Mouse (Mus musculus): ENCODE results near the gene Gm47985.
"Not testable (repeated sequence)": the region's sequence is repeated elsewhere in the genome, so short reads cannot be mapped to it uniquely, and the experiment has no call there.

Gene Gm47985

DNA sequence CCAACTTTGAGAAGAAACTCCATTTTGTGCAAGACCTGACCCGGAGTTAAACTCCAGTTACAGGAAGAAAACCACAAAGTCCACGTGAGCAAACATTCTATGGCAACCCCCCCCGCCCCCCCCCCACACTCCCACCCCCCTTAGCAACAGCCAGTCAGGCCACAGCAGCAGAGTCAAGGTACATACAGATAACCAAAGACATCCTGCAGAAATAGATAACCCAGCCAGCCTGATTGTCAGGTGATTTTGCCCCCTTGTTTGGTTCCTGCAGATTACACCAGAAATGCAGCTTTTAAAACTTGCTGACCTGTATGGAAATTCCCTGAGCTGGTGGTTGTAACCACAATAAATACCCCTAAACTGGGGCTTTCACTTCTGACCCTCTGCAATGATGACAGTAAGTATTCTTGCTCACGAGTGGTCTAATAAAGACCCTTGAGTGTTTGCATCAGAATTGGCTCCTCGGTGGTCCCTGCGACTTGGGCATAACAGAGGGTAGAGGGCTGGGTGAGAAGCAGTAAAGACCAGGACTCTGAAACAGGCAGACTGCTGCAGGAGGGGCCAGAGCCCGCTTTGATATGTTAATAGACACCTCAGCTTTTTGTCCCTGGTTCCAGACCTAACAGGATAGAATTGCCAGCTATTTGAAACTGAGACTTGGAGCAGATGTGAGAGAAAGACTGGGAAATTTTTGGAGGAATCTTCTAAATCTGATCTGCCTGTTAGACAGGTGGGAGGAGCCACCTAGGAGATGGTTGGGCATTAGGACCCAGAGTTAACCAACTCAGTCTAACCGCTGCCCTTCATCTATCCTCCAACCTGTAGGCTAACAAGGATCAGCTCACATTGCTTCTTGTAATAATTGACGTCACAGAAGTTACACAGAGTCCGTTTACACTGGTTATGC is 5.1 kb upstream of the Gm47985 start:
- peak; percentile 44 to 56 for DNase-seq (ENCODE audit: low spot score in 2 of 2)

DNA sequence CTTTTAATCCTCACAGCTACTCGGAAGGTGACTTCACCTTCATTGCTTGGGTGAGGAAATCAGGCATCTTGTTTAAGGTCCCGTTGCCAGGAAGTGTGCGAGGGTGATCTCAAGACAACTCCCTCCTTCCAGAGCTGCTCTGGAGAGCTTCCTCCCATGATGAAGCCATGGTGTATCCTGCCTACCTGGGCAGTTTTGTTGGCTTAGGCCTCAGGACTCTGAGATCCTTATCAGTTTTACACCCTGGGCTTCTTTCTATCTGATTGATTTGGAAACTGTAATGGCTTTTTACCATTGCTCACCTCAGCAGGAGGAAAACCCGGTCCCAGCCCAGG is 4.4 kb upstream of the Gm47985 start:
- no peak for DNase-seq (ENCODE audit: low spot score in 2 of 2)

DNA sequence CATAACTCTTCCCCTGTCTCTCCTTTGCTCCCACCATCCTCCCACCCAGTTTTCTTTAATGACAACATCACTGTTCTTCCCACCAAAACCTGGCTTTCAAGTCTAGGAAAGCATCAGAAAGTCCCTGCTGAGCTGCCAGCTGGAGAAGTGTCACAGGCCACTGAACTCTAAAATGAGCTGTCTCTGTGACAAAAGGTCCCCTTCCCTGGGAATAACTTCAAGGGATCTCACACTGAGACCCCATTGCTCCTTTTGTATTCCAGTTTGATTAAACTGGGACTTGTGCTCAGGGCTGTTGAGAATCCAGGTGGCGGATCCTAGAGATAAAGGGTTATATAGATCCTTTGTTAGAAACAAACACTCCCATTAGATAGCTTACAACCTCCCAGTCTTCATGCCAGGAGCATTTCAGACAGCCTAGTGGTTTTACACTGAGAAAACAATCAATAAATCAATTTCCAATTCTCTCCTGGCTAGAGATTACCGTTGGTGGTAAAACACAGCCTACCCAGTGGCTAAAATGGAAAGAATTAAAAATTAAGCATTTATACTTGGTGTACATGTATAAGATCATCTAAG is 3.7 kb upstream of the Gm47985 start:
- no peak for DNase-seq (ENCODE audit: low spot score in 2 of 2)

DNA sequence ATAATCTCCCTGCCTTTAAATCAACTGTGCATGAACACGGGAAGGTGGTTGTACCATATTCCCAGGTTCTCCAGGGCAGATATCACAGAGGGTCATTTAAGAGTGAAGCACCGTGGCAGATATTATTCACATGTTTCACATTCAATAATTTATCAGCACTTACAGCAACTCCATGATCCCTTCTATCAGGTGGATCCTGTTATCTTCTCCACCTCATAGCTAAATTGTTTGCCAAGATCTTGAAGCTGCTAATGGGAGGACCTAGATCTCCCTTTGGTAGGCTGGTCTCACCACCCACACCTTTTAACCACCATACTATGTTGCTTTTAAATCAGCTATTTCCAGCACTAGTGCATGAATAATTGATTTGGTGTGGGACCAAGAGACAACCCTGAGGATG is 2.2 kb upstream of the Gm47985 start:
- no peak for DNase-seq (ENCODE audit: low spot score in 2 of 2)

DNA sequence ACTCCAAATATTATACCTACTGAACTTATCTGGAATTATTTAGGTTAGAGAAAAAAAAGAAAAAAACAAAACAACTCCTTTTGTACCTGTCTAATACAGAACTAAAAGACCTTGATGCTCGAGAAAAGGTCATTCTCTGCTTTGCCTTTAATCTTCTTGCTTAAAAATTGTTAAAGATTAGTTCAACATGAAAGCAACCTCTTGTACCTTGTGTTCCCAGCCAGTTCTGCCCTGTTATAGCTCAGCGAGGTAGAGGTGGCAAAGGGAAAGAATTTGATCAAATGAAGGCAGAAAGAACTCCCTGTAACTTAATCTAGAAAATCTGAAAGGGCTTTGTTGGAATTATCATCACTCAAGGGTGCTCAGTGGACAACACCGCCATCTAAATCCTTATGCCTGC is 3.8 kb downstream of the Gm47985 start:
- DNase-seq (ENCODE audit: low spot score in 2 of 2), result not testable (repeated sequence)

DNA sequence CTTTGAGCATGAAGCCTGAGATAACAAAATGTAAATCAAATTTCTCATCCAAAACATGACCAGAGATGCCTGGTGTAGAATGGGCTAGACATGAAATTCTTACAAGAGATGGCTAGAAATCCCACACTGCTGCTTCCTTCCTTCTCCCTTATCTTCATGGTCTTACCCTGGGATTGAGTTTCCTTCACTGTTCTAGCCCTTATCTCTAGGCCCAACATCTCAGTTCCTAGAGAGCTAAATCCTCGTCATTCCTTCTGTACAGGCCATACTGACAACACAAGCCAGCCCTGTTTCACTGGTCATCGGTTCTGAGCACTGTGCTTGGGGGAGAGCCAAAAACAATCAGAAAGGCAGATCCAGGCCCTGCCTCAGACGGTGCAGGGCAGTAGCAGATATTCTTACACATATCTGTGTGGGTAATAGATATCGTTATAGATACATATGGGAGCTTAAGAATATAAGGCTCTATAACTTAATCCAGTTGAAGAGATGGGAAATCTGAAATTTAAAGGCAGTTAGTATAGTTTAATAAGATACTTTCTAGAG is 4.6 kb downstream of the Gm47985 start:
- not testable (repeated sequence) for DNase-seq (ENCODE audit: low spot score in 2 of 2)

DNA sequence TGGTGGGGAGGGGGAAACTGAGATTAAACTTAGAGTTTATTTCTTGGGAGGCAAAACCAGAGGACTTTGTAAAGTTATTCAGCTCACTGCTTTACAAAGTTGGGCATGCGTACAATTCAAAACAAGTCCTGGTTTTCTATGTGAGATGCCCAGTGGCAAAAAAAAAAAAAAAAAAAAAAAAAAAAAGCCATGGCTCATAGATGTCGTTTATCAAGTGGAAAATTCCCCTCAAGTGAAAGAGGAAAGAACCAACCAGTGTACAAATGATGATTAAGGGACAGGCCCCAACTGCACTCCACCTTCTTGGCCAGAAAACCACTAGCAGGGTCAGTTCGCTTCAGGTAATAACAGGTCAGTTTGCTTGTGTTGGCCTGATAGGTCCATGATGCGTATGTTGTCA is 6.1 kb downstream of the Gm47985 start:
- DNase-seq (ENCODE audit: low spot score in 2 of 2), result no peak

DNA sequence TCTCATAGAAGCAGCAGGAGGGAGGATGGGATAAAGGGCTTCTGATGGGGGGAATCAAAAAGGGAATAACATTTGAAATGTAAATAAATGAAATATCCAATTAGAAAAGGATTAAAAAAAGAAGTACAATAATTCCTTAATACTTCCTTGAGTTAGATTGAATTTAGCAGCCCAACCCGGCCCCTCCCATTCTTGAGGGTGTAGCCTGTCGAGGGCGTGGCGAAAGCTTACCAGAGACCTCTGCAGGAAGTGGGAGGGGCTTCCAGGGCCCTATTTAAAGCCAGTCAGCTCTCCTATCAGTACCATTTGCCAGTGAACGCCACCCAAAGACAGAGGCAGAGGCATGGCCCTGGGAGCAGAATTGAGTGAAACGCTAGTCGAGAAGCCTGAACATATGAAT is 9.7 kb downstream of the Gm47985 start, which contains the start of gene Gm8947:
Gene Gm8947, plus strand, starts transcription at position 302 of the 400 bp plus-strand sequence.
- not testable (repeated sequence) for DNase-seq (ENCODE audit: low spot score in 2 of 2)

DNA sequence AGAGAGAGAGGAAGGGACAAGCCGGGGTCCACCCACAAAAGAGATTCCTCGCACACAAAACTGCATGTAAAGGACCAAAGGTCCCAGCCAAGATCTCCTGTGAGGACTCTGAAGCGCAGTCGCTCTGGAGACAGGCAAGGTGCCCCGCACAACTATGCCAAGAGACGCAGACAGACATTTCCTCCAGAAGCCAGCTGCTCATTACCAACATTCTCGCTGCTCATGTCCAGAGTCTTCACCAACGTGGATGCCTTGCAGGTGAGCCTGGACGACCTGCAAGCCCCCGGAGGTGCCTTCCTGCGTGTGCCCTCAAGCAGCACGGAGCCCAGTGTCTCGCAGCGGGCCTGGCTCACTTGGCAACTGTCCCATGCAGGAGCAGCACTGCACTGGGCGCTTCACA is 10.4 kb downstream of the Gm47985 start:
- not testable (repeated sequence) for DNase-seq (ENCODE audit: low spot score in 2 of 2)

DNA sequence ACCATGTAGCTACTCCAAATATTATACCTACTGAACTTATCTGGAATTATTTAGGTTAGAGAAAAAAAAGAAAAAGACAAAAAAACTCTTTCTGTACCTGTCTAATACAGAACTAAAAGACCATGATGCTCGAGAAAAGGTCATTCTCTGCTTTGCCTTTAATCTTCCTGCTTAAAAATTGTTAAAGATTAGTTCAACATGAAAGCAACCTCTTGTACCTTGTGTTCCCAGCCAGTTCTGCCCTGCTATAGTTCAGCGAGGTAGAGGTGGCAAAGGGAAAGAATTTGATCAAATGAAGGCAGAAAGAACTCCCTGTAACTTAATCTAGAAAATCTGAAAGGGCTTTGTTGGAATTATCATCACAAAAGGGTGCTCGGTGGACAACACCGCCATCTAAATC is 13.6 kb downstream of the Gm47985 start:
- DNase-seq (ENCODE audit: low spot score in 2 of 2), result not testable (repeated sequence)

DNA sequence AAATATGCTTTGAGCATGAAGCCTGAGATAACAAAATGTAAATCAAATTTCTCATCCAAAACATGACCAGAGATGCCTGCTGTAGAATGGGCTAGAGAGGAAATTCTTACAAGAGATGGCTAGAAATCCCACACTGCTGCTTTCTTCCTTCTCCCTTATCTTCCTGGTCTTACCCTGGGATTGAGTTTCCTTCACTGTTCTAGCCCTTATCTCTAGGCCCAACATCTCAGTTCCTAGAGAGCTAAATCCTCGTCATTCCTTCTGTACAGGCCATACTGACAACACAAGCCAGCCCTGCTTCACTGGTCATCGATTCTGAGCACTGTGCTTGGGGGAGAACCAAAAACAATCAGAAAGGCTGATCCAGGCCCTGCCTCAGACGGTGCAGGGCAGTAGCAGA is 14.4 kb downstream of the Gm47985 start:
- not testable (repeated sequence) for DNase-seq (ENCODE audit: low spot score in 2 of 2)

DNA sequence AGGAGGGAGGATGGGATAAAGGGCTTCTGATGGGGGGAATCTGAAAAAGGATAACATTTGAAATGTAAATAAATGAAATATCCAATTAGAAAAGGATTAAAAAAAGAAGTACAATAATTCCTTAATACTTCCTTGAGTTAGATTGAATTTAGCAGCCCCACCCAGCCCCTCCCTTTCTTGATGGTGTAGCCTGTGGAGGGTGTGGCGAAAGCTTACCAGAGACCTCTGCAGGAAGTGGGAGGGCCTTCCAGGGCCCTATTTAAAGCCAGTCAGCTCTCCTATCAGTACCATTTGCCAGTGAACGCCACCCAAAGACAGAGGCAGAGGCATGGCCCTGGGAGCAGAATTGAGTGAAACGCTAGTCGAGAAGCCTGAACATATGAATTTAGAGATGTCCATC is 15.8 kb downstream of the Gm47985 start, which contains the start of gene Gm47995:
Gene Gm47995, plus strand, starts transcription at position 329 of the 400 bp plus-strand sequence.
- peak in 1 of 2 experiments; percentile 45 for DNase-seq (ENCODE audit: low spot score in 2 of 2)

DNA sequence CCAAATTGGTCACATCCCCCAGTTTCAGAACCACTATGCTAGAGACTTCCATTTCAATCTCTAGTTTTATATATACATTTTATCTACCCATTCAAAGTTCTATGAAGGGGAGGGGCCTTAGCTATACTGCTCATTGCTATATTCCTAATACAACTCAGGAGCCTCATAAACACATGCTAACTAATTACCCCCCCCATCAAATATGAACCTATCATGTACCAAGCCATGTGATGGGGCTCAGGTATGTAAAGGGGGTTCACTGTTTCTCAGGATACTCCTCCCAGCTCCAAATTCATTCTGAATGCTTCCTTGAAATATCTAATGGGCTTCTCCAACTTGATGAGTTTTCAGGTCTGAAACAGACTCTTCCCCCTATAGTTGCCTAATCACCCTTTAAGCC is 18.3 kb downstream of the Gm47985 start:
- DNase-seq (ENCODE audit: low spot score in 2 of 2), result not testable (repeated sequence)

DNA sequence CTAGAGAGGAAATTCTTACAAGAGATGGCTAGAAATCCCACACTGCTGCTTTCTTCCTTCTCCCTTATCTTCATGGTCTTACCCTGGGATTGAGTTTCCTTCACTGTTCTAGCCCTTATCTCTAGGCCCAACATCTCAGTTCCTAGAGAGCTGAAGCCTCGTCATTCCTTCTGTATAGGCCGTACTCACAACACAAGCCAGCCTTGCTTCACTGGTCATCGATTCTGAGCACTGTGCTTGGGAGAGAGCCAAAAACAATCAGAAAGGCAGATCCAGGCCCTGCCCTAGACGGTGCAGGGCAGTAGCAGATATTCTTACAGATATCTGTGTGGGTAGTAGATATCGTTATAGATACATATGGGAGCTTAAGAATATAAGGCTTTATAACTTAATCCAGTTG is 20.4 kb downstream of the Gm47985 start:
- not testable (repeated sequence) for DNase-seq (ENCODE audit: low spot score in 2 of 2)

DNA sequence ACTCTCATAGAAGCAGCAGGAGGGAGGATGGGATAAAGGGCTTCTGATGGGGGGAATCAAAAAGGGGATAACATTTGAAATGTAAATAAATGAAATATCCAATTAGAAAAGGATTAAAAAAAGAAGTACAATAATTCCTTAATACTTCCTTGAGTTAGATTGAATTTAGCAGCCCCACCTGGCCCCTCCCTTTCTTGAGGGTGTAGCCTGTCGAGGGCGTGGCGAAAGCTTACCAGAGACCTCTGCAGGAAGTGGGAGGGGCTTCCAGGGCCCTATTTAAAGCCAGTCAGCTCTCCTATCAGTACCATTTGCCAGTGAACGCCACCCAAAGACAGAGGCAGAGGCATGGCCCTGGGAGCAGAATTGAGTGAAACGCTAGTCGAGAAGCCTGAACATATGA is 21.5 kb downstream of the Gm47985 start, which contains the start of gene 3110040M04Rik:
Gene 3110040M04Rik, plus strand, starts transcription at position 304 of the 400 bp plus-strand sequence.
- DNase-seq (ENCODE audit: low spot score in 2 of 2), result not testable (repeated sequence)

DNA sequence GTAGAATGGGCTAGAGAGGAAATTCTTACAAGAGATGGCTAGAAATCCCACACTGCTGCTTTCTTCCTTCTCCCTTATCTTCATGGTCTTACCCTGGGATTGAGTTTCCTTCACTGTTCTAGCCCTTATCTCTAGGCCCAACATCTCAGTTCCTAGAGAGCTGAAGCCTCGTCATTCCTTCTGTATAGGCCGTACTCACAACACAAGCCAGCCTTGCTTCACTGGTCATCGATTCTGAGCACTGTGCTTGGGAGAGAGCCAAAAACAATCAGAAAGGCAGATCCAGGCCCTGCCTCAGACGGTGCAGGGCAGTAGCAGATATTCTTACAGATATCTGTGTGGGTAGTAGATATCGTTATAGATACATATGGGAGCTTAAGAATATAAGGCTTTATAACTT is 26.2 kb downstream of the Gm47985 start:
- DNase-seq (ENCODE audit: low spot score in 2 of 2), result not testable (repeated sequence)

DNA sequence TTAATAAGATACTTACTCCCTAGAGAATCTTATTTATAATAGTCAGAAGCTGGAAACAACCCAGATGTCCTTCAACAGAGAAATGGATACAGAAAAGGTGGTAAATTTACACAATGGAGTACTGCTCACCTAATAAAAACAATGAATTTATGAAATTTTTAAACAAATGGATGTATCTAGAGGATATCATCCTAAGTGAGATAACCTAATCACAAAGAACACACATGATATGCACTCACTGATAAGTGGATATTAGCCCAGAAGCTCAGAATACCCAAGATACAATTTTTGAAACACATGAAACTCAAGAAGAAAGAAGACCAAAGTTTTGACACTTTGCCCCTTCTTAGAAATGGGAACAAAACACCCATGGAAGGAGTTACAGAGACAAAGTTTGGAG is 26.6 kb downstream of the Gm47985 start:
- not testable (repeated sequence) for DNase-seq (ENCODE audit: low spot score in 2 of 2)

DNA sequence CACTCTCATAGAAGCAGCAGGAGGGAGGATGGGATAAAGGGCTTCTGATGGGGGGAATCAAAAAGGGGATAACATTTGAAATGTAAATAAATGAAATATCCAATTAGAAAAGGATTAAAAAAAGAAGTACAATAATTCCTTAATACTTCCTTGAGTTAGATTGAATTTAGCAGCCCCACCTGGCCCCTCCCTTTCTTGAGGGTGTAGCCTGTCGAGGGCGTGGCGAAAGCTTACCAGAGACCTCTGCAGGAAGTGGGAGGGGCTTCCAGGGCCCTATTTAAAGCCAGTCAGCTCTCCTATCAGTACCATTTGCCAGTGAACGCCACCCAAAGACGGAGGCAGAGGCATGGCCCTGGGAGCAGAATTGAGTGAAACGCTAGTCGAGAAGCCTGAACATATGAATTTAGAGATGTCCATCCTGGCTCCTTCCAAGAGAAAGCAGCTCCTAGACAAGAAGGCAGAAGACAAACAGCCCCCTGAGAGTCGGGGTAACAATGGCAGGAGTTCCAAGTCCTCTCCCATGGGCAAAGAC is 27.6 kb downstream of the Gm47985 start, which contains the start of gene Gm47996:
Gene Gm47996, plus strand, starts transcription at position 308 of the 532 bp plus-strand sequence.
- peak; percentile 30 to 55 for DNase-seq (ENCODE audit: low spot score in 2 of 2)

DNA sequence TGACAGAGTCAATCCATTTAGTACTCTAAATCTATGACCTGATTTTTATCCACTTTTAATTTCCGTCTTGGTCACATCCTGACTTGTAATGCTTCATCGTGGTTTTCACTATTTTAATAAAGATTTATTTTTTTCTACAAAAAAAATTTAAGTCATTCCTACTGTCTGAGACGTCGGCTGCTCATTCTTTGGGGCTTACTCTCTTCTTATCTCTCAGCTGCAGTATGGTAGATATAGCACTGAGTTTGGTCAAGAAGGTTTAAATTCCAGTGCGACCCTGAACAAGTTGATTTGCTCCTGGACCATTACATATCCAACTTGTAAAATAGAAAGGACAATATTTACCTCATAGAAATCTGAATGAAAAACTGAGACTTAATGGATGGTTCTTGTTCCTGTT is 29.3 kb downstream of the Gm47985 start:
- not testable (repeated sequence) for DNase-seq (ENCODE audit: low spot score in 2 of 2)

DNA sequence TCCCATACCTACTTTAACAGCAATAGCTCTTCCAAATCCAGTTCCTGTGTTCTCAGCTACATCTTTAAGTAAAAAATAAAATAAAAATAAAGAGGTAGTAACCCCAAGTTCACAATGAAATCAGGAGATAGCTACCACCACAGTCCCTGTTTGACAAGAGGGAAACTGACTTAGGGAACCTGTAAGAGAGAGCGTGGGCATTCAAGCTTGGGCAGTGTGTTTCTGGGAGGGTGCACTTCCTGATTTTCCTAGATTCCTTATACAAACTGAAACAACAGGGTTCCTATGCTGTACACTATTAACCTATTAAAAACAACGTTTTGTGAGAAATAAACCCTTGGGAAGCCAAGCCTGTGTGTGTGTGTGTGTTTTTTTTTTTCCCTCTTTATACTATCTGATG is 32.5 kb downstream of the Gm47985 start:
- DNase-seq (ENCODE audit: low spot score in 2 of 2), result no peak

DNA sequence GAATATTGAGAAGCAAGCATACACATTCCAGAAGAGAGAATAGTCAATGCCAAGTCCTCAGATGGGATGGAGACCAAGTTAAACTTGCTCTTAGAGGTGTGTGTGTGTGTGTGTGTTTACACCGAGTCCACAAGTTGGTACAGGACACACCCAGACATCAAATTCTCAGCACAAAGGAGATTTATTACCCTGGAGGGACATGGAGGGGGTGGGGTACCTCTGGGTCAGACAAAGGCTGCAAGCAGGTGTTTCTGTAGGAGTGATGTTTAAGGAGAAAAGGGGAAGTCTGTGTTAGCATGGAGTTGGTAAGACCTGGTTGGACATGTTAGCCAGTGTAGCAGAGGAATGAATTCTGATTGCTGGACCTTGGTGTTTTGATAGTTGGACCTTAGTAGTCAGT is 33.6 kb downstream of the Gm47985 start:
- no peak for DNase-seq (ENCODE audit: low spot score in 2 of 2)

DNA sequence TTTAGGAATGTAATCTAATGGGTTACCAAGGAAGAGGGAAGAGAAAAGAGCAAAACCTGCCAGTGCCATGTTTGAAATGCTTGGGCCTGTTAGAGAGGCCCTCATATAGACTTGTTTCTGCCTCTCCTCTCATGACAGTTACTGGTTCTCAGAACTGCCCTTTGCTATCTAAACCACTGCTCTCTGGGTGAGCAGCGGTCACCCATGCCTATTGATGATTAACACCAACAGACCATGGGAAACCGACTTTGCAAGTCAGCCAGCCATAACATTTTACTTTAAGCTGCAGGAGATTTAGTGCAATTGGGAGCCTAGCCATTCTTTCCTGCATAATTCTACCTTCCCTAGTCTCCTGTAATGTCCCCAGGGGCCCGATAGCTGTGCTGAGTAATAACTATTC is 34.1 kb downstream of the Gm47985 start:
- no peak for DNase-seq (ENCODE audit: low spot score in 2 of 2)

All from spleen, postnatal 36 days (tissue).